Mouse (Mus musculus) heart, adult 2 months (tissue): Measurements from ENCODE around the gene Acin1.

Source experiments
- CTCF ChIP-seq: fragments of 200-600 bp; IDR thresholded peaks from 2 replicates; pipeline ENCODE4 v1.8.1; 2022; ENCODE audit warnings: antibody characterized with exemption, mild to moderate bottlenecking, moderate library complexity
- POLR2A ChIP-seq: fragments of 200-500 bp; IDR thresholded peaks from 2 replicates; pipeline ENCODE4 v1.6.1; 2011; ENCODE audit warnings: mild to moderate bottlenecking, low read depth, low read length, control low read depth; ENCODE audit not compliant: insufficient read depth

DNA sequence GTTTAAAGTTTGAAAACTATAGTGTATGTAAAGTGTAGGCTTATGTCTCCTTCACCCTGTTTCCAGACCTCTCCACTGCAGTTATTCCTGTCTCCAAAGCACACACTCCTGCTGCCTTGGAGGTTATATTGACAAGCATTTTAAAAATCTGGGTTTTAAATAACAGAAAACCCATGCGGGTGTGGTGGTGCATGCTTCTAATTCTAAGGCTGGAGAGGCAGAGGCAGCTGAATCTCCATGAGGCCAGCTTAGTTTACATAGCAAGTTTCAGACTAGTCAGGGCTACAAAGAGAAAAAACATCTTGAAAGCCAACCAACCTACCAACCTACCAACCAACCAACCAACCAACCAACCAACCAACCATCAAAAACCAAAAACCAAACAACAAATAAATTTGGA is 28.7 kb upstream of the Acin1 start:
- no peak for TF ChIP-seq CTCF
- TF ChIP-seq POLR2A, result no peak
